Mouse (Mus musculus): ENCODE measurements around the gene Fam217b.

Gene Fam217b

DNA sequence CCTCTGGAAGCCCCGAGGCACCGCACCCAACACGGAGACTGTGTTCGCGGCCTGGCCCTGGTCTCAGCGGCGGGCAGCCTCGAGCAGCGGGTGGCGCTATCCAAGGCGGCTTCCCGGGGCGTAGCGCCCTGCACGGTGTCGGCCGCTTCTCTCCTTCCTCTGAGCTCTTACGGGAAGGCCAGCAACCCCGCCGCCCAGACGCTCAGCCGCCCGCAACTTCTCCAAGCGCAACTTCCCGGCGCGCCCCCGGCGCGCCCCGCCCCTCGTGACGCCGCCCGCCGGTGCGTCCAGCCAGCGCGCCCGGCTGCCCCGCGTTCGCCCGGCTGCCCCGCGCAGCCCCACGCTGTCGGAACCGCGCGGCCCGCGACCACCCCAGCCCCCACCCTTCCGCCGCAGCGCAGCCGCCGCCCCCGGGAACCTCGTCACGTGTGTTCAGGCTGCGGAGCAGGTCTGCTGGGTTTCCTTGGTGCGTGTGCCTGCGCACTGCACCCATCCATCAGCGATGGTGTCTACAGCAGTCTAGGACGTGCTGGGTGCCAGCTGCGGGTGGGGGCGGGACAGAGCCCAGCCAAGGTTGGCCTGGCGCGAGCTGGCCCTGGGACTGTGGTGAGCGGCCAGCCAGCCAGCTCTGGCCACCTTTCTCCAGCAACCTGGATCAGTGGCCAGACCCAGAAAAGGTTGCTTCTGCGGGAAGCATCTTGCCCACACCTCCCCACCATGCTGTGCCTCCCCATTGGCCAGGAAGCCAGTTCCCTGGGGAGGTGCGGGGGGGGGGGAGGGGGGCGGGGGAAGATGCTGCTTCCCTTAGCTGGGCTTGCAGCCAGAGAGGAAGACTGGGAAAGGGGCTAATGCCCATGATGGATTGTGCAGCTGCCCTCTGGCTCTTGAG is at the start of gene Fam217b, which contains the start of gene Ppp1r3d:
Fam217b (plus strand) TSS at position 264 of the 889 bp plus-strand sequence.
Ppp1r3d (minus strand) TSS at position 212 of the 889 bp plus-strand sequence.
- CTCF ChIA-PET, result interaction anchor here (0.7 kb wide), 1 partner anchor 321 kb away, joined by 6 read pairs; no protein-coding TSS in a partner anchor

DNA sequence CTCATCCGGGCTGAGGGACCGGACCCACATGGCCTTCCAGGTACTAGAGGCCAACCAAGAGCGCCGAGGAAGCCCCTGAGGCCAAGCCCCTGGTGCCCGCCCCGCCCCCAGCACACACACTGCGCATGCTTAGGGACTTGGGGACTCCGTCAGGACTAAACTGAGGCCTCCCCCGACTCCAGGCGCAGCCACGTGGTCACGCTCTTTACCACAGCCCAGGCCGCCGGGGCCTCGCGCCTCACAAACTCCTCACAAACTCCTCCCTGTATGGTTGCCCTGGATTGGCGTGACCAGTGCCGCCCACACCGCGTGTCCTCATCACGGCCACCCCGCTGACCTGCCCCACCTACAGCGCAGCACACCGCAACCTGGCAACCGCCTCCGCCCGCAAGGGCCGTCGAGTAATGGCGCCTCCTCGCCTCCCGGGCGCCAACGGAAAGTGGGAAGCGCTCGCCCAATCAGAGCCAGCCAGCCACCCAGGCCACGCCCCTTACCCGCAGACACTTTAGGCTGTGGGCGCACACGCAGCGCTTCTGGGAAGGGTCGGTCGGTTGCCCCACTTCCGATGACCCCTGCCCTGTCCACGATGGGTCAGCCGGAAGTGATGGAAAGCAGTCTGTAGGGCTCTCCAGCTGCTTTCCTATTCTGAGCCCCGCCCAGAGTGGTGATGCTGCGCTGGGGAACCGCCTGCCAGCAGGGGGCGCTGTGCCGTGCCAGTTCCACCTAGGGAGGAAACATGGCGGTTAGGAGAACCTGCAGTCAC is 7.1 kb upstream of the Fam217b start, which contains the start of gene Sycp2:
Sycp2 (minus strand) TSS at position 633 of the 763 bp plus-strand sequence.
- CTCF ChIA-PET, result no interaction called here

DNA sequence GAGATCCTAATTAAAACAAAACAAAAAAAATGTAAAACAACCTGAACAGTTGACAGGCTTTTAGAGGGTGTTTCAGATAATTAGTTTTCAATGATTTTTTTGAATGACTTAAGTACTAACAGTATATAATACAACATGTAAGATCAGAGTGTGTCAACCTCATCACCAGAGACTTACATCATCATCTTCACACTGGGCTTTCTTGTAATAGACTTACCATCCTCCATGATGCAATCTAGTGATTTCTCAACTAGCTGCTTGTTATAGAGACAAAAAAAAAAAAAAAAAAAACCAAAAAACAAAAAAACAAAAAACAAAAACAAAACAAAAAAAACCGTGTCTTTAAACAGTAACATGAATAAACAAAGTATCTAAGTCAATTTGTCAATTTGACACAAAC is 5.3 kb upstream of the Fam217b start:
- CTCF ChIA-PET, result no interaction called here

DNA sequence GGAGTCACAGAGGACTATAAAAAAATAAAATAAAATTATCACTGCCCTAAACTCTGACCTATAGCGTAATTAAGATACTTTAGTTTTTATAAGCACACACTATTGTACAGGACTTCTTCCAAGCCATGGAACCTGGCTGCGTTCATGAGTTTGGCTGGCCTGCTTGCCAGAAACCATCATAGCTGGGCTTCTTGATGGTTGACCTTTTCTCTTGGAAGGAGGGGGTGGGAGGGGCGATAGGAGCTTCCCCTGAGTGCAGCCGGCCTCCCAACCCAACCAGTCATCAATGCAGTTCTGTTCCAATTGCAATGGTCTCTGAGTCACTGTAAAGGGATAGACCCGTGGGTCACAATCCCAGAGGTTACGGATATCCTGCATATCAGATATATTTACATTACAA is 4.0 kb upstream of the Fam217b start:
- CTCF ChIA-PET, result no interaction called here

DNA sequence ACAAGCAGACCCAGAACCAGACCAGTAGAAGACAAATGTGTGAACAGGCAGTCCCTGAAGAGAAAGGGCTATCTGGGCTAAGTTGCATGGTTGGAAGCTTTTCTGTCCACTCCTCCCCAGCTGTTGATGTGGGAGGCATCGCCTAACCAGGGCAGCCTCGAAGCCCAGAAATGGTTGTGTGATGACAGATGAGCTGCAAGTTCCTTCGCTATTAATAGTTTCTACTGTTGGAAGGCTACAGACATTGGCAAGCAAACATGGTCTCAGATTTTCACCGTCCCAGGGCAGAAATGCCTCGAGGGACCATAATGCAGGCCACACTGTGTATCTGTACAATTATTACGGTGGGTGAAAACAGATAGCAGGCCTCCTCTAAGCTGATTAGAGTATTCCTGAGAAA is 1.7 kb upstream of the Fam217b start:
- CTCF ChIA-PET, result no interaction called here

DNA sequence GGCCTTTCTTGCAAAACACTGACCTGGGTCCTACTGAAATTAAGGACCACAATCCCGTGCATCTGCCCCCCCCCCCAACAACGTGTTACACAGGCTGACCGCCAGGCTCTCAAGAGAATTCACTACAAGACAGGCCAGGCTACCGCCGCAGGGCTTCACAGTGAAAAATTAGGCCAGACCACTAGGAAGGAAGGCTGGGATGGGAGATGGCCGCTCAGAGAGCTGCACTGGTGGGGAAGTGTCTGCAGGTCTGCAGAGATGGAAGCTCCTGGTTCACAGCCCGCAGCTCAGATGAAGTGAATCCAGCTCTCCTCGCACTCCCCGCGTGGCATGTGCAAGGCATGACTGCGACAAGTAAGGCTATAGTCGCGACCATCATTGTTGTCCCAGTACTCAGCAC is 1.2 kb upstream of the Fam217b start:
- CTCF ChIA-PET, result no interaction called here

DNA sequence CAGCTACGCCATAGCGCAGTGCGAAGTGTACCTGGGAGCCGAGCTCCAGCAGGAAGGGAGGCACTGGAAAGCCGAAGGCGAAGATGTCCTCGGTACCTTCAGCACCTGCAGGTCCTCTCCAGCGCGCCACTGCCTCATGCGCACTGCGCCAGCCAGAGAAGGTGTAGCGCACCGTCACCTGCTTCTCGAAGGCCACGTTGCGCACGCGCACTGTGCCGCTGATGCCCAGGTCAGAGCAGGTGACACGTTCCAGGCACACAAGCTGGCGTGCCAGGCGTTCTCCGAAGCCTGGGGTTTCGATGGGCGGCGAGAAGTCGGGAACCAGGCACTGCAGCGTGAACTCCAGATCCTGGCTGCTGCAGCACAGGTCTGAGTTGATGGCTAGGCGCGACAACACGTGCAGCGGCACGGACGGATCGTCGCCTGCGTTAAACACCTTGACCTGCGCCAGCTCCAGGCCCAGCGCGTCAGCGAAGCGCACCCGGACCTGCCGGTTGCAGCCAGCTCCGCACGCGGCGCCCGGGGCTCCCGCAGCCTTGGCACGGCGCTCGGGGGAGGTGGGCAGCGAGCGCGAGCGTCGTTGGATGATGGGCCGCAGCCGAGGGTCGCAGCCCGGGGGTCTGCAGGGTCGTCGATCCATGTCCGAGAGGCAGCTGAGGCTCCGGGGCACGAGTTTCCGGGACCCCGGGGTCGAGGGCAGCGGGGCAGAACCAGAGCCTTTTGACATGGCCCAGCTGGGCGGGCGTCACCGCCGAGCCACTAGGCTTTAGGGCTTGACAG is 653 bp upstream of the Fam217b start:
- CTCF ChIA-PET, result no interaction called here

DNA sequence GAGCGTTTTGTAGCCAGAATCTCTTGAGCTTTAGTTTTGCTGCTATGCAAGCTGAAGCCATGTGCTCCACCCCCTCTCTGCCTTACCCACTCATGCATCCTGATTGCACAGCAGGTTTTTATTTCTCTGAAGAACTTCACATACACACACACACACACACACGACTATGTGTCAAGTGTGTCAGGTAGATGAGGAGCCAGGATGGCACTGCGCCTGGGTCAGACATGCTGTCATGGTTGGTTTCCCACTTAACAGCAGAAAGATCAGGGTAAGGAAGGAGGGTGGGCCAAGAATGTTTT is 775 bp downstream of the Fam217b start:
- CTCF ChIA-PET, result interaction anchor here (0.7 kb wide), 1 partner anchor 321 kb away, joined by 6 read pairs; no protein-coding TSS in a partner anchor

DNA sequence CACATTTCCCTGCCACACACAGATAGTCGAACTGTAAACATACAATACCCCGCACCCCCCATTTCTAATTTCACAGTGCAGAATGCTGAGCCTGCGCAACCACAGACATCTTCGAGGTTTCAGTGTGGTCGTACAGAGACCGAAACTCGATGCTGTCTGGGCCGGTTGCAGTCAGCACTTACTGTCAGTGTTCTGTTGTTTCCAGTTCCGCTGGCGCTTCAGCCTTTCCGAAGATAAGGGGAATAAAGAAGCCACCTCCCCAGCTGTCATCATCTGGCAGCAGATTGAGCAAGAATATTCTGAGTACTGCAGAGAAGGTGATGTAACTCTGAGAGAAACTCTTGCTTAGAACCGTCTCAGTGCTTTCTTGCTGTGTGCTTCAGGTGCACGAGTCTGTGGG is 2.1 kb downstream of the Fam217b start:
- CTCF ChIA-PET, result no interaction called here

DNA sequence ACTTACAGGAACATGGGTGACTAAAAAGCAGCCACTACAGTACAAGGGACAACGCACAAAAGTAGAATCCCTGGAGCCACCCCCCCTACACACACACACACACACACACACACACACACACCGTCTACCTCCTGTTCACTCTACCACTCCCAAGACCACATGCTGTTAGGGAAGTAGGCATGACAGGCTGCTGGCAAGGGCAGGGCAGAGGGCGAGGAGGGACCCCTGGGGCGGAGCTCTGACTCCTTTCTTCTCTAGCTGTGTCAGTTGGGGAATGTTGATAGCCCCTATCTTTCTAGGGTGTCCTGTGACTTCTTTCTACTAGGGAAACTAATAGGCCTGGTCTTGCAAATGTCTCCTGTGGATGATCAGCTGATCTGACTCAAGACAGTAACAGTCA is 2.6 kb downstream of the Fam217b start:
- CTCF ChIA-PET, result no interaction called here

DNA sequence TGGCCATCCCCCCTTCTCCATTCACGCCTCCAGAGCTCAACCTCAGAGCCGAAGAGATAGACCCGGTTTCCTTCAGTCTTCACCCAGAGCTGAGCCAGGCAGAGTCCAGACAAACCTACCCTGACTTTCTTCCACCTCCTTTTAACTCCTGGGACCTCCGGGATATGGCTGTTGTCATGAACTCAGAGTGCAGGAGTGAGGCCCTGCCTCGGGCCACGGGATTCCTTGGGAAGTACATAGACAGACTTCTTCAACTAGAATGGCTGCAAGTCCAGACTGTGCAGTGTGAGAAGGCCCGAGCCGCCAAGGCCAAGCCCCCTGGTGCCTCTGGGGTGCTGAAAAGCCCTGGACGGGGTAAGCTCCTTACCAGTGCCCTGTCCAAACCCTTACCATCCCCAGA is 6.3 kb downstream of the Fam217b start:
- CTCF ChIA-PET, result no interaction called here

DNA sequence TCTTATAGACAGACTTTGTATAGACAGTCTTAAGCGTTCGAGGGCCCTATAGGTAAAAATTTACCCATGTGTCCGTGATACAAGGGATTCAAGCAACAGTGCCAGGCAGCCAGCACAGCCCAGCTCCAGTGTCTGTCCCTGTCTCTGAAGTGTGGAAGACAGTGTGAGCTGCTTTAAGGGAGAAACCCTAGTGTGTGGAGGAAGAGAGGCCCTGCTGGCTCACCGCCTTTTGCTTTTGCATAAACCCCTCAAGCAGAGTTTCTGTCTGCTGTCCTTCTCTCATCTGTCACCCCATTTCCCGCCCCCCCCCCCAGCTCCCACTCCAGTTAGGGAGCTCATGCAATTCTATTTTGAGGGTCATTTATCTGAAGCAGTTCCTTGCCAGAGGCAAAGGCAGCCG is 7.3 kb downstream of the Fam217b start:
- CTCF ChIA-PET, result no interaction called here

DNA sequence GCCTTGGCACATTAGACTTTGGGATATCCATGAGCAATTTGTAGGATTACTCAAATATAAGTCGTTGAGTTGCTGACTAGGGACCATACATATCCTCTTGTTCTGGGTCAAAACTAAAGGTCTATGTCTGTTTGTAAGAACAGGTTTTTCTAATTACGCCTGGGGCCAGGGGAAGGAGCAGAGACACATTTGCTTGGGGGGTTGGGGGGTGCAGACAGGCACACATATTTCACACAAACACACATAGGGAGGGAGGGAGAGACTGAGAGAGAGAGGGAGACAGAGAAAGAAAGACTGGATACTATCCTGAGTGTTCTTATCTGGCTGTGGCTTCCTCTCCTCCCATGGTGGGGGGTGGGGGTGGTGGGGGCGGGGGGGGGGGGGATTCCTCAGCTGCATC is 7.9 kb downstream of the Fam217b start:
- CTCF ChIA-PET, result no interaction called here

DNA sequence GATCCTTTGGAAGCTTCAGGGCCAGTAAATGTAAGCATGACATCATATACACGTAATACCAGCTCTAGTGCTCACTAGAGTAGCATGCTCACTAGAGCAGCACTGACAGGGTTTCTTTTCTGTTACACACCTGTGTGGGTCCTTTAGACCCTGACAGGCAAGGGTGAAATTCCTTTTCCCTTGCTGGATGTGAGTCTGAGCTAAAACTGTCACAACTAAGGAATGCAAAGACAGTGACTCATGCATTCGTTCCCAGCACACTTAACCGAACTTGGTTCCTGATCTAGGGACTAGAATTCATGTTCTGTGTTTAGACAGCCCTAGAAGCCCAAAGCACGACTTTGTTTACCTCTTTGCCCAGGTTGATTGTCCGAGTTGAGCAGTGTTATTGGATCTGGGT is 8.9 kb downstream of the Fam217b start:
- CTCF ChIA-PET, result no interaction called here

DNA sequence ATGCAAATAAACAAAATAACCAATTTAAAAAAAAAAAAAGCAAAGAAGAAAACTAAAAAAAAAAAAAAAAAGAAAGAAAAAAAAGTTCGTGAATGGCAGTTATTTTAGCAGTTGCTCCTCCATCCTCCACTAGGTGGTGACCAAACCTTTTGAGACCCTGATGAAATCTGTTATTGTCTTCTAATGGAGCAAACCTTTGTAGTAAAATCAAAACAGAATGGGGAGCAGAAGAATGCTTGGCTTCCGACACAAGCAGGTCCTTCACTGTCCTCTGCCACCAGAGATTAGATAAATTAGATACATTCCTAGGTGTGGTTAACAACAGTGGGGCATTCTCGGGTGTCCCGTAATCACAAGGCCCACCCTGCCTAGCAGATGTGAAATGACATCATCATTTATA is 11.9 kb downstream of the Fam217b start:
- CTCF ChIA-PET, result no interaction called here

DNA sequence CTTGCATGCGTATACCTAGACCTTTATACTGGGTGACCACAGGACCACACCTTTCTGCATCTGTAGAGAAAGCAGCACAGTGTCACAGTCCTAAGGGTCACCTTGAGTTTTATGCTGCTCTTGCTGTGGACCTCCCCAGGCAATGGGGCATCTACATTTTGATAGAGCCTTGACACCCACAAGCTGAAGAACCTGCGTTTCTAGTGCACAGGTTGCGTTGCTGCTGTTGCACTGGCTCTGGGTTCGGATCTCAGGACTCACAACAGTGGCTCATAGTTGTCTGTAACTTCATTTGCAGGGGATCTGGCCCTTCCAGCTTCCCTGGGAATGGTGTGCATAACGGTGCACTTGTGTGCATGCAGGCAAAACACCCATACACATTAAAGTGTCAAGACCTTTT is 12.9 kb downstream of the Fam217b start:
- CTCF ChIA-PET, result no interaction called here

DNA sequence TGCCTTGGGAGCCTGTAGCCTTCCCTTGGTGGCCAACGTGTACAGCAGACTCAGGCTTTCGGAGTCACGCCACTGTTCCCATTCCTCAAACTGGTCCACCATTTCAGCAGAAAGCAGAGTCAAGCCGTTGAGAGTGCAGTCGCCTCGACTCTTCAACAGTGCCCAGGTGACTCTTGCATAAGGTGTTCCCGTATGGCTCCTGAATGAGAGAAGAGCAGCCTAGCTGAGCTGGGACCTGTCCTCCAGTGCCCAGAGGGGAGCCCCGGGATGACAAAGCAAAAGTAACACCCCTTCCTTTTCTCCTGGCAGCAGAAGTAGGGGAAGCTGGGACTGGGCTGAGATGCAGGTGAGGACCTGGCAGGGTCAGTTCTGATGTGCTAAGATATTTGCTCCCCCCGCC is 13.9 kb downstream of the Fam217b start:
- CTCF ChIA-PET, result no interaction called here

DNA sequence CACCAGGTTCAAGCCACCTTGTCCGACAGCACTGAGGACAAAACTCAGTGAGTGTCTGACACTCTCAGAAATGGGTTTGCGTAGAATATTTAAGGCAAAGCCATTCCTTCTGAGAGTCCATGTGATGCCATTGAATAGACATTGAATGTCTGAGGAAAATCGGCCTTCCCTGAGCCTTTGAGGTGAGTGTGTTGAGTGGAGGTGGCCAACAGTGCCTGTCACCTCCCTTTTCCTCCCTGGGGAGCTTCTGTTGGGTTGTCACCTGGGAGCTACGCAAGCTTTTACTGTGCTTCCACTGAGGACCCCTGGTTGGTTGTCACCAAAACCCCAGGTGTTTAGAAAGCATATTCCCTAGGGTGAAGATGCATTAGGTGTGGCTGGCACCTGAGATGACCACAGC is 14.4 kb downstream of the Fam217b start:
- CTCF ChIA-PET, result no interaction called here

DNA sequence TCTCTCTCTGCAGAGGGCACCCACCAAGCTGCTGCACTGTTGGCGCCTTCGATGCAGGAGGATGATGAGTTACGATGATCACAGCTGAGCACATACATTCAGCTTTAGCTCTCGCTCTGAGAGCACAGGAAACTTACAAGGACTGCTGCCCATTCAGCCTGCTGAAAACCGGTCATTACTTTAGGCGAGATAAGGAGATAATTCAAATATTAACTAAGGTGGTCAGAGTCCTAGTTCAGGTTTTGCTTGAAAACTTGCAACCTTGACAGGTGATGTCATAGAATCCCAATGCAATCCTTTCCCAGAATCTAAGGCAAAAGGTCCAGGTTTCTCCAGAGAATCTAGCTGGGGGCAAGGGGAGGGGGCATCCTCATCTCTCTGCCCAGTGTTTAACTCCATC is 15.1 kb downstream of the Fam217b start:
- CTCF ChIA-PET, result interaction anchor here (0.6 kb wide), 1 partner anchor 91 kb away, joined by 3 read pairs; no protein-coding TSS in a partner anchor

DNA sequence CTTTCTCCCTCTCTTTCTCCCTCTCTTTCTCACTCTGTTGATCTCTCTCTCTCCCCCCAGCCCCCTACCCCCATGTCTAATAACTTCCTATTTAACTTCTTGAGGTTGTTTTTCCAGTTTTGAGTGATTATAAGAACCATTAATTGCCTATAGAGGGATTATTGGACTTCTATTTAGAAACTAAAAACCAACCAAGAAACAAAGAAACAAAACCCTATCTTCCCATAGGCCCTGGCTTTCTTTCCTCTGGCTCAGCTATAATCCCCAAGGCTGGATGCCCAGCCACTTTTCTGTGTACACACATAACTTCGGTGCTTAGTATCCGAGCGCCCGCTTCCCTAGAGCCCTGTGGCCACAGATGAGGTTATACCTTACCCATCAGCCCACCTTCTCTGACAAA is 15.9 kb downstream of the Fam217b start, which contains the start of gene Cdh26:
Cdh26 (plus strand) TSS at position 301 of the 400 bp plus-strand sequence.
- CTCF ChIA-PET, result no interaction called here

DNA sequence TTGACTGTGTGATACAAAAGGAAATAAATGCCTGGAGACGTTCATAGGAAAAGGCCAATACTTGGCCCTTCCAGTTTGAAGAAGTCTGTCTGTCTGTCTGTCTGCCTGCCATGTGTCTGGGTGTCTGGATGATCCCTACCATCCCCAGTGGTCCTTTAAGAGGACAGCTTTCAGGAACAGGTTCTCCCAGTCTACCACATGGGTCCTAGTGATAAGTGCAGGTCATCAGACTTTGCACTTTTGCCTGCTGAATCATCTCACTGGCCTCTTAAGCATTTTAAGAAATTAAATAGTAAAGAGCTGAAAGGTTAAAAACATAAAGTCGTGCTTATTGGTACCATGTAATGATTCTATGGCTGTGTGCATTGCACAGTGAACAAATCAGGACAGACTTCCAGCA is 19.2 kb downstream of the Fam217b start:
- CTCF ChIA-PET, result no interaction called here

DNA sequence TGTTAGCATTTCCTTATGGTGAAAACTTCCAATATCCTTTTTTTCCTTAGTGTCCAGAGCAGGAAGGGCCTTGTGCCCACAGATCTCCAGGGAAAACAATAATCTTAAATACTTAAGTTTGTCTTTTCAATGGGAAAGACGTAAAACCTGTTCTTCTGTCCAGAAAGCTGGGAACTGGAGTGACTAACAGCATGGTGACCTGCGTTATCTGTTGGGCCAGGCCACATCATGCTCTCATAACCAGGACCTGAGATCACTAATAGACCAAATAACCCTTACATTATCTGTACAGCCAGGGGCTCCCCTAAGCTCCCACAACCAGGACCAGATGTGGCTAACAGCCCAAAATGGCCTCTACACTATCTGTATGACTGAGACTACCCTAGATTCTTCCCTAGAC is 19.6 kb downstream of the Fam217b start:
- CTCF ChIA-PET, result no interaction called here
